Mouse (Mus musculus) thymus, postnatal 14 days (tissue): ENCODE measurements around the gene Eif3b.
"Not testable (repeated sequence)": the region's sequence is repeated elsewhere in the genome, so short reads cannot be mapped to it uniquely, and the experiment has no call there.

Experiments
- DNase-seq: peaks from one replicate; pipeline ENCODE4 v3.0.0; 2021

Eif3b gene

DNA sequence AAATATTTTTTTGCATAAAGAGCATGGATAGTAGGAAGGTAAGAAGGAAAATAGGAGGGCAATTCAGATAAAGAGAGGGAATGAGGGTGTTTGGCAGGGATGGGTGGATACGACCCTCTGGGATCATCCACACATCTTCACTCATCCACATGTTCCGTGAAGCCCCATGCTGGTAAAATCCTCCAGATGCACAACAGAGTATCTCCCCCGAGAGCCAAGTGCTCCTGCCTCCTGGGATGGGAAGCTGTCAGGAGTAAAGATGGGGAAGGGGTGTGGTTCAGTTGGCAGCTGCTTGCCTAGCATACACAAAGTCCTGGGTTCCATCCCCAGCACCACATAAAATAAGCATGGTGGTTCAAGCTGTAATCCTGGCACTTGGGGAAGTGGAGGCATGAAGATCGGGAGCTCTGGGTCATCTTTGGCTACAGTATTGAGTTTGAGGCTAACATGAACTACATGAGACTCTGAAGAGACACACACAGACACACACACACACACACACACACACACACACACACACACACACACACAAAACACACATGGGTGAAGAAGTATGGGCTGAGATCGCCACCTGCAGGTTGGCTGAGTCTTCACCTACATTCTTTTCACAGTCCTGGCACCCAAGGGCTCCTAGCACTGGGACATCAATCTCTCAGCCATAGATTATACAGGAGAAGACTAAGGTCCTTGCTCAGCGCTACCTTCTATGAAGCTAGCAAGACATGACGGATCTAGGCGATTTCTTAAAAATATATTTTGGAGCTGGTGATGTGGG, 22.8 kb upstream of the Eif3b start:
- DNase-seq = peak; percentile 26

DNA sequence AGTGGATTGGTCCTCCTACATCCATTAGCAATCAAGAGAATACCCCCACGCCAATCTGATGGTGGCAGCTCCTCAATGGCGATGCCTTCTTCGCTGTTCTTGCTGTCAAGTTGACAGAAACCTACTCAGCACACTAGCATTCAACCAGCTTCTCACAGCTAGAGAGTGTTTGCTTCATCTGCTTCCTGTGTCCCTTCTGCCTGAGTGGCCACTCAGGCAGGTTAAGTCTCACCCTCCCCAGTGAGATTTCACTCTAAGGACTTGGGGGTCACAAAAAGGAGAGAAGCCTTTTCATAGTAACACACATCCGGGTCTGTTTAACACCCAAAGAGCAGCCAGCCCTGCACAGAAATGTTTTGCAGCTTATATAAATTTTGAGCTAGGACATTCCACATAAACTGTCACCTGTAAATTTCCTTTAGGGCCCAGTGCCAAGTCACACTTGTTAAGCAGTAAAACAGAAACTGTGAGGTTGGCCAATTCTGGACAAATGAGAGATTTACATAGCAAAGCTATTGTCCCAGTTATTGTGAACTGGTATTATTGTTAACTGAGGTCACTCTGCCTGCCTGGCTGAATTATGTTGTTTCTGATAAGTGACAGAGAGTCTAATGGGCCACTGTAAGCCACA, 16.4 kb upstream of the Eif3b start:
- DNase-seq = no peak

GRCm38 (mm10) chr5:140405126-140405525, 14.0 kb upstream of the Eif3b start:
- no peak for DNase-seq

- DNase-seq = no peak
These were observed 12.5 kb upstream of the Eif3b start for GRCm38 (mm10) chr5:140406666-140407065.

DNA sequence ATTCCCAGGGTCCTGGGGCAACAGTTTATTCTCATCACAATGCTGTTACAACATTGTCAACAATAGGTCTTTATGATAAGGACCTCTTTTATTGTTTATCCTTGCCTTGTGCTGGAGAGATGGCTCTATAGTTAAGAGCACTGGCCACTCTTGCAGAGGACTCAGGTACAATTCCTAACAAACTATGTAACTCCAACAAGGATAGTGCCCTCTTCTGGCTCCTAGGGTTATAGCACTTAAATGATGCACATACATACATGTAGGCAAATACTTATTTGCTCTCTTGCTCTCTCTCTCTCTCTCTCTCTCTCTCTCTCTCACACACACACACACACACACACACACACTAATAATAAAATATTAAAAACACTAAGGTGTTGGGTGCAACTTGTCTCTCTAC, 10.3 kb upstream of the Eif3b start:
- no peak for DNase-seq

DNA sequence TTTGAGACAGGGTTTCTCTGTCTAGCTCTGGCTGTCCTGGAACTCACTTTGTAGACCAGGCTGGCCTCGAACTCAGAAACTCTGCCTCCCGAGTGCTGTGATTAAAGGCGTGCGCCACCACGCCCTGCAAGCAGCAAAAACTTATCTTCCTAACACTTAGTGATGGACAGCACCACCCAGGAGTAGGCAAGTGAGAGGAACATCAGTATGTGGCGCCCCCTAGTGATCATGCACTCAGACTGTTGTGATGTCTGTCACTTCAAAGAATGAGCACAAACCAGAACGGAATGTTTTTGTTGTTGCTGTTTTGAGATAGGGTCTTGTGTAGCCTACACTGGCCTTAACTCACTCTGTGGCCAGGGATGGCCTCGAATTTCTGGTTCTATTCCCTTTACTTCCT, 7.8 kb upstream of the Eif3b start:
- peak; percentile 73 for DNase-seq

GRCm38 (mm10) chr5:140414647-140415046, 4.5 kb upstream of the Eif3b start:
- DNase-seq = no peak

DNA sequence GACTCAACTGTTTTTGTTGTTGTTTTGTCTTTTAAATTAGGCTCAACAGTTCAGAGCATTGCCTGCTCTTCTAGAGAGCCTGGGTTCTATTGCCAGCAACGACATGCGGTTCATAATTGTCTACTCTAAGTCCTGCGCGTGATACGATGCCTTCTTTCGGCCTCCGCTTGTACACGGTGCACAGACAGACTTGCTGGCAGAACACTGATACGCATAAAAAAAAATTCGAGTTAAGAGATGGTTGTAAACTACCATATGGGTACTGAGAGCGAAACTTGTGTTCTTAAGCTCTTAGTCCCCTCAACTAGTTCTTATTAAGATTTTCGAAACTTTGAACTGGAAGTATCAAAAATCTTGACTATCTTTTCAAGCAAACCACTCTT, 1.0 kb upstream of the Eif3b start:
- DNase-seq = peak; percentile 9

DNA sequence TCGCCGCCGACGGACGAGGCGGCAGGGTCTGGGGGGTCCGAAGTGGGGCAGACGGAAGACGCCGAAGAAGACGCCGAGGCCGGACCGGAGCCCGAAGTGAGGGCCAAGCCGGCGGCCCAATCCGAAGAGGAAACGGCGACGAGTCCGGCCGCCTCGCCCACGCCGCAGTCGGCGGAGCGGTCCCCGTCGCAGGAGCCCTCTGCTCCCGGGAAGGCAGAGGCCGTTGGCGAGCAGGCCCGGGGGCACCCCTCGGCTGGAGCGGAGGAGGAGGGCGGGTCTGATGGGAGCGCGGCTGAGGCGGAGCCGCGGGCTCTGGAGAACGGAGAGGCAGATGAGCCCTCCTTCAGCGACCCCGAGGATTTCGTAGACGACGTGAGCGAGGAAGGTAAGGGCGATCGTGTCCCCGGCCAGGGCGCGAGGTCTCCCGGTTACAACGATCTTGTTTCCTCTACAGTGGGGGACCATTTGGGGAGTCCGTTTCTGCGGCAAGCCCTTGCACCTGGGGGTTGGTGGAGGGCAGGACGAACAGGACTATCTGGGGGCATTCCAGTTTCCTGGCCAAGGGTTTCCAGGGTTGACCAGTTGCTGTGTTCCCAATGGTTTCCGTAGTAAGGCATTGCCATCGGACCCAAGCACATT, 433 bp downstream of the Eif3b start:
- DNase-seq = peak; percentile 54

GRCm38 (mm10) chr5:140420616-140421015, 1.5 kb downstream of the Eif3b start:
- DNase-seq = no peak

- no peak for DNase-seq
These were observed 6.1 kb downstream of the Eif3b start for GRCm38 (mm10) chr5:140425016-140425783.

DNA sequence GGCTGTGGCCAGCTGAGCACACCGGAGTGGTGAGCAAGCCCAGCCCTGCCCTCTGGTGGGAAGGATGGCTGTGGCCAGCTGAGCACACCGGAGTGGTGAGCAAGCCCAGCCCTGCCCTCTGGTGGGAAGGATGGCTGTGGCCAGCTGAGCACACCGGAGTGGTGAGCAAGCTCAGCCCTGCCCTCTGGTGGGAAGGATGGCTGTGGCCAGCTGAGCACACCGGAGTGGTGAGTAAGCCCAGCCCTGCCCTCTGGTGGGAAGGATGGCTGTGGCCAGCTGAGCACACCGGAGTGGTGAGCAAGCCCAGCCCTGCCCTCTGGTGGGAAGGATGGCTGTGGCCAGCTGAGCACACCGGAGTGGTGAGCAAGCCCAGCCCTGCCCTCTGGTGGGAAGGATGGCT, 20.0 kb downstream of the Eif3b start:
- DNase-seq = not testable (repeated sequence)

DNA sequence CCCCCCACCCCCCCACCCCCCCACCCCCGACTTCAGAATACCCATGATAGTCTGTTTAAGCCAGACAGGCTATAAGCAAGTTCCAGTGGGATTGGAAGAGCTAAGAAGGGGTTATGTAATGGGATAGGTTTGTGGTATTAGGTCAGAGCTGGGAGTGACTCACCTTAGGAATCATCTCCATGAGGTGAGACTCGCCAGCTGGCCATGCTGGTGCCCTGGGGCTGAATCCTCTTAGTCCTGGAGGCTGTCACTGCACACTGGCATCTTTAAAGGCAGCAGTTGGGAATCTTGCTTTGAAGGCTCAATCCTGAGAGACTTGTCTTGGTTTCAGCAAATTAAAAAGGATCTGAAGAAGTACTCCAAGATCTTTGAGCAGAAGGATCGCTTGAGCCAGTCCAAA, 22.3 kb downstream of the Eif3b start:
- no peak for DNase-seq

- DNase-seq = no peak
These were observed 24.9 kb downstream of the Eif3b start for GRCm38 (mm10) chr5:140444012-140444411.

- no peak for DNase-seq
These were observed 26.2 kb downstream of the Eif3b start, which contains the start of gene Gm4869 for GRCm38 (mm10) chr5:140445345-140445744. Gene Gm4869 (plus strand): TSS chr5:140445645.

DNA sequence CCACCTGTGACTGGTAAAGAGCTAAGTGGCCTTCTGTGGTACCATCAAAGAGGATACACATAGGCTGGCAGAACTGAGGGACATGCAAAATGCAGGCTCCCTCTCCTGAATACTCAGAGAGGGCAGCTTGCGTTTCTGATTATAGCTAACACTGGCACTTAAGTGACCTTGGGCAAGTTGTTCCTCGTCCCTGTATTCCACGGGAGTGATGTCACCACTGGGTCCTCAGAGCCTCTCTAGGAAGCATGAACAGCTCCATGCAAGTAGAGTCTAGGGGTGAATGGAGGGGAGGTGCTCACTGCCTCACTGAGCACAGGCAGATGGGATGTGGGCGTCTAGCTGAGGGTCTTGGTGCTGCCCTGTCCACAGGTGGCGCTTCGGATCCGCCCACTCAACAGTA, 26.9 kb downstream of the Eif3b start:
- no peak for DNase-seq

DNA sequence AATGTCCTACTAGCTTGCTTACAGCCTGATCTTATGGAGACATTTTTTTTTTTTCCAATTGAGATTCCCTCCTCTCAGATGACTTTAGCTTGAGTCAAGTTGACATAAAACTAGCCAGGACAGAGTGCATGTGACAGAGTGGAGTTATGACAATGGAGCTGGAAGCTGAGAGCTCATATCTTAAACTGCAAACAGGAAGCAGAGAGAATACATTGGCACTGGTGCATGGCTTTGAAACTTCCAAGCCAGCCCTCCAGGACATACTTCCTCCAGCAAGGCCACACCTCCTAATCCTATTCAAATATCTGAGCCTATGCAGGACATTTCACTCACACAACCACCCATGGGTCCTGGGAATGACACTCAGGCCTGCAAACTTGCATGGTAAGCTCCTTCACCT, 35.4 kb downstream of the Eif3b start:
- no peak for DNase-seq

DNA sequence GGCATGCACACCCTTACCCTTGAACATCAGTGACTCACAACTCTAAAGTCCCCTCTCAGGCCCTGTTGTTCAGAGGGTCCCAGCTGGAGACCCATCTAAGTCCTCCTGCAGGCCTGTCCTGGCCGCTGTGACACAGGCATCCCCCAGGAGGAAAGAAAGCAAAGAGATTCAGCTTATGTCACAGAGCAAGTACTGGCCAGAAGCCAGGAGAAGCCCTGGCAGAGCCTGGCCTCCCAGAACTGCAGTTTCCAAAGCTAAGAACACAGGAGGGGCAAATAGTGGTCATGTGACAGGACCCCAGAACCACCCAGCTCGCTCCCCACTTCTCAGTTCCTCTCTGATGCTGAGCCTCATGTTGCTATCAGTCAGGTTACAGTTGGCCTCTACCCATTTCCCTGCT, 36.3 kb downstream of the Eif3b start:
- no peak for DNase-seq

DNA sequence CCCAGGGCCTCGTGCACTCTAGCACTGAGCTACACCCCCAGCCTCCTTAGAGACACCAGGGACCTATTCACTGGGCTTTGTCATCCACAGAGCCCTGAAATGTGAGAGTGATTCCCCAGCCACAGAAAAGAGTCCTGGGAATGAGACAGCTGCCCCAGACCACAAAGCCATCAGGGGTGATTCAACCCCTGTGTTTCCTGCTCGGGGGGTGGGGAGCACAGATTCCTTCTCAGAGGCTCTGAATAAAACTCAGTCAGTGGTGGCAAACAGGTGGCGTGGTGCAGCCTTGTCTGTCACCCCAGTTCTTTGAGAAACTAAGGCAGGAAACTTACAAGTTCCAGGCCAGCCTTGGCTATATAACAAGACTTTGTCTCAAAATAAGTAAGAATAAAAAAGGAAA, 42.3 kb downstream of the Eif3b start:
- DNase-seq = no peak

GRCm38 (mm10) chr5:140463151-140463550, 44.0 kb downstream of the Eif3b start:
- not testable (repeated sequence) for DNase-seq

DNA sequence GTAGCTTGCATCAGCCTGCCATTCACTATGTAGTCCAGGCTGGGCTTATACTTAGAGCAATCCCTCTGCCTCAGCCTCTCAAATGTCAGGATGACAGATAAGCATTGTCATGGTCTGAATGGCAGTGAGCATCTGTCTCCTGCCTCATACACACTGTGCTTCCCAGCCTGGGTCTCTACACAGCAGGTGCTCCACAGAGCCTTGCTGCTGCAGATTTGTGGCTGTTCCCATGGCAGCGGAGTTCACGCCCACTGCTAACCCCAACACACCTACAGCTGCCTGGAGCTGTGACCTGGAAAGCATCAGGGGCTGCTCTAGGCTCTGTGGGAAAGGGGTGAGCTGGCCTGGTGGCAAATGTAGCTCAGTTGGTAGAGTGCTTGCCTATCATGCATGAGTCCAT, 45.8 kb downstream of the Eif3b start:
- peak; percentile 12 for DNase-seq

DNA sequence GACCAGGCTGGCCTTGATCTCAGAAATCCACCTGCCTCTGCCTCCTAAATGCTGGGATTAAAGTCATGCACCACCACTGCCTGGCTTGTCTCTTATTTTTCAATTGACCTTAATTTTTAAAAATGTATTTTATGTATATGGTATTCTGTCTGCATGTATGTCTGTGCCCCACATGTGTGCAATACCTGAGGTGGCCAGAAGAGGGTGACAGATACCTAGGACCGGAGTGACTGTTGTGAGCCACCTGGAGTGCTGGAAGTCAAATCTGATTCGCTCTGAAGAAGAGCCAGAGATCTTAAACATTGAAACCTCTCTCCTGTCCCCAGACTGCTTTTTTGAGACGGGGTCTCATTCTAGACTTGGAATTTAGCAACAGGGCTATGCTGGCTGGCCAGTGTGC, 53.2 kb downstream of the Eif3b start:
- DNase-seq = peak; percentile 44

DNA sequence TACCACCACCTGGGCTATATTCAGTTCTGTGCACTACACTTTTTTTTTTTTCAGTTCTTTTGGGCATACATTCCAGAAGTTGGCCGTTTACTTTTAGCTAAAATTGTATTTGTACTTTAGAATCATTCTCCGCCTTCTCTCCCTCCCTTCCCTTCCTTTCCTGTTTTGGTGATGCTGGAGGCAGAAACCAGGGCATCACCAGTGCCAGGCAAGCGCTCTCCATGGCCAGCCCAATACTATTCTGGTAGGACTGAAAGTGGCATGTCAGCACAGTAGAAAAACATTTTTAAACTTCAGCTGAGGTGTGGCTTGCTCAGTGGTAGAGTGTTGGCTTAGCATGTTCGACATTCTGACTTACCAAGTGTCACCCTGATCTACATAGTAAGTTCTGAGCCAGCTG, 62.3 kb downstream of the Eif3b start:
- no peak for DNase-seq
